Mouse (Mus musculus) liver, adult 2 months (tissue): ENCODE data around the gene Malsu1.

Source experiments
- CTCF ChIP-seq: fragments of 200-500 bp; IDR thresholded peaks from 2 replicates; pipeline ENCODE4 v1.5.1; 2011; ENCODE audit warnings: low read depth, low read length, control low read depth
- POLR2A ChIP-seq: fragments of 200-500 bp; IDR thresholded peaks from 2 replicates; pipeline ENCODE4 v1.6.1; 2011; ENCODE audit warnings: low read length, control low read depth; ENCODE audit not compliant: insufficient read depth; ENCODE audit errors: extremely low read depth

DNA sequence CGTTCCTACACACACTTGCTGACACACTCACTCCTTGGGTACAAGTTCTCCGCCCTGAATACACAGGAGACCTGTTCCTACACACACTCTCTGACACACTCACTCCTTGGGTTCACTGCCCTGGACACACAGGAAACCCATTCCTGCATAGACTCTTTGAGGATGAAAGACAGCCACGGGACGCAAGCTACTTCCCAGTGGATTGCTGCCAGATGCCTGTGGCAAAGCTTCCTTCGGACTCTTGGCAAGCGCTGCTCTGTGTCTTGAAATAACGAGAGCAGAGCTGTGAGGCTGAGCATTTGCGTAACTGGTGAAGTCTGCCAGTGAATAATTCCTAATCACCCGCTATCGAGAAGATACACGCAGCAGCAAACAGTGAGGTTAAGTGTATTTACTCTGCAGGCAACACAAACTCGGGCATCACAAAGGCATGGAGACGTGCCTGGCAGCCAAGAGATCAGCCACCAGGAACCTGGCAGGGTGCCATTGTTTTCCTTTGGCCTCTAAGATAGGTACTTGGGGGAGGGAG is 23.4 kb downstream of the Malsu1 start:
- TF ChIP-seq CTCF (no peak), POLR2A (no peak)
